Mouse (Mus musculus) C2C12 (cell line): ENCODE results near the gene Smpd4.

Experiments
- CEBPB ChIP-seq: IDR thresholded peaks from one replicate; pipeline ENCODE4 v1.6.1; 2011; ENCODE audit warnings: low read depth, mild to moderate bottlenecking, control low read depth, moderate library complexity
- CTCF ChIP-seq: IDR thresholded peaks from one replicate; pipeline ENCODE4 v1.5.1; 2011; ENCODE audit not compliant: control insufficient read depth, insufficient read depth, insufficient read length
- MAX ChIP-seq: IDR thresholded peaks from one replicate; pipeline ENCODE4 v1.6.1; 2011; ENCODE audit warnings: mild to moderate bottlenecking, control low read depth

- TF ChIP-seq CTCF (no peak), MAX (no peak), CEBPB (no peak)
Observed at GRCm38 (mm10) chr16:17576825-17577215, 42.3 kb upstream of the Smpd4 start.
